ENCODE assay signal across 8 mouse cellular contexts in genomic region chr7:64501536-64502270, GRCm38 (mm10). TPM values are rescaled to one million over a fixed set of nuclear protein-coding genes. Genes with fewer than 3 reads are reported as not detected.
DNase-seq lines count a peak whose midpoint lies in the region; ATAC-seq and TF ChIP-seq lines count a peak whose summit lies in the region.

Gene Apba2, plus strand, starts transcription at chr7:64501706.

- no peak within 1 kb of the TSS for H3K9ac ChIP-seq in heart, embryonic 15.5 days
- peak within 1 kb of the TSS; percentile 99 for H3K9ac ChIP-seq in midbrain, embryonic 14.5 days (replicated peaks; ENCODE audit: low read length)

- H3K36me3 ChIP-seq in heart, embryonic 15.5 days, result no peaks in the 10 kb centered on the region
- H3K36me3 ChIP-seq in midbrain, embryonic 14.5 days (ENCODE audit: control insufficient read depth, insufficient read depth, low read length), result no peaks in the 10 kb centered on the region

- H3K9me3 ChIP-seq in heart, embryonic 15.5 days (replicated peaks), result no peaks in the 10 kb centered on the region
- H3K9me3 ChIP-seq in midbrain, embryonic 14.5 days (ENCODE audit: control insufficient read depth, low read length), result no peaks in the 10 kb centered on the region

- peak within 1 kb of the TSS; percentile 80 for H3K4me2 ChIP-seq in heart, embryonic 15.5 days
- peak within 1 kb of the TSS; percentile 69 for H3K4me2 ChIP-seq in midbrain, embryonic 14.5 days (ENCODE audit: low read length)

- WGBS in heart, embryonic 15.5 days, result 1% methylated on average over 96 of the region's 96 CpGs
- WGBS in midbrain, embryonic 14.5 days, result under 1% methylated on average over 91 of the region's 96 CpGs

- H3K27ac ChIP-seq in heart, embryonic 15.5 days, result no peak within 1 kb of the TSS
- H3K27ac ChIP-seq in left cerebral cortex, adult 2 months, result peak within 1 kb of the TSS; percentile 99
- H3K27ac ChIP-seq in midbrain, embryonic 14.5 days (replicated peaks; ENCODE audit: low read depth, low read length), result peak within 1 kb of the TSS; percentile 98

- H3K4me3 ChIP-seq in heart, embryonic 15.5 days, result peak within 1 kb of the TSS; percentile 50
- peak within 1 kb of the TSS; percentile 88 for H3K4me3 ChIP-seq in left cerebral cortex, adult 2 months
- H3K4me3 ChIP-seq in midbrain, embryonic 14.5 days (replicated peaks; ENCODE audit: low read depth, low read length), result peak within 1 kb of the TSS; percentile 90

- peak; percentile 2 for DNase-seq in urinary bladder, postnatal 25 days (ENCODE audit: low spot score)
- DNase-seq in urinary bladder, postnatal 36 days (ENCODE audit: low spot score in 2 of 2), result no peak
- peak; percentile 74 for DNase-seq in embryo, embryonic 10 days (ENCODE audit: low spot score)
- peak; percentile 82 to 86 for DNase-seq in left cerebral cortex, adult 2 months (ENCODE audit: extremely low spot score in 1 of 2, low spot score in 2 of 2)
- peak; percentile 89 for DNase-seq in midbrain, embryonic 14.5 days
- DNase-seq in testis, postnatal 14 days (ENCODE audit: low spot score), result peak; percentile 19
- no peak for DNase-seq in ovary, postnatal 14 days (ENCODE audit: low spot score)

- H3K27me3 ChIP-seq in heart, embryonic 15.5 days, result peaks cover 47% of the 10 kb centered on the region
- H3K27me3 ChIP-seq in midbrain, embryonic 14.5 days (ENCODE audit: control insufficient read depth, insufficient read depth, low read length), result no peaks in the 10 kb centered on the region

- intact Hi-C loops in left cerebral cortex, adult 2 months (cut with DNase I), result loop anchor here (2.0 to 5.0 kb wide), 6 partner anchors 49 to 227 kb away; partner anchors contain the start of genes Mcee and Mphosph10

- peak; percentile 33; the same call in 1 of the 2 replicates for ATAC-seq in heart, embryonic 15.5 days (replicated peaks; ENCODE audit: insufficient number of reproducible peaks, insufficient read depth, low FRiP score, low read depth)
- ATAC-seq in midbrain, embryonic 14.5 days (ENCODE audit: low FRiP score, low TSS enrichment), result peak; percentile 87

- peak; percentile 79 for TF ChIP-seq CTCF in left cerebral cortex, adult 2 months (IDR thresholded peaks at IDR 0.05)

- peaks cover 15% of the 10 kb centered on the region for H3K4me1 ChIP-seq in heart, embryonic 15.5 days (replicated peaks)
- H3K4me1 ChIP-seq in midbrain, embryonic 14.5 days (ENCODE audit: control insufficient read depth, insufficient read depth, low read length), result peaks cover 28% of the 10 kb centered on the region

RNA-seq across cellular contexts. Expression of gene Apba2, which starts in this region (rescaled TPM):
- polyA plus RNA-seq in heart, embryonic 15.5 days (2015; fragmentation: Nextera tagmentation; extraction: Ambion mirVana), result 1.4 and 3.4 TPM in 2 replicates
- total RNA-seq in left cerebral cortex, adult 2 months (2021), result 100 to 1,000 TPM; 261 to 283 TPM
- 181 and 184 TPM in 2 replicates for polyA plus RNA-seq in midbrain, embryonic 14.5 days (2014; fragmentation: Nextera tagmentation; extraction: Ambion mirVana)

Comparison
In these comparisons a context has a peak if more than half of its experiments do, and no peak if none do; other contexts are left out.
1. RNA of gene Apba2 (polyA plus RNA-seq): 181 to 184 TPM in midbrain, embryonic 14.5 days; 1.4 to 3.4 TPM in heart, embryonic 15.5 days; every median in the first group is over 10 times any median in the second.
2. DNase-seq: peak in urinary bladder, postnatal 25 days (single experiment), embryo, embryonic 10 days (single experiment), left cerebral cortex, adult 2 months (2 of 2), midbrain, embryonic 14.5 days (single experiment) and testis, postnatal 14 days (single experiment); none in urinary bladder, postnatal 36 days (0 of 2) and ovary, postnatal 14 days (single experiment).
3. Peak in every context shown above with its lines, with median percentiles within 50 percentile points of each other: H3K4me3 ChIP-seq.